Mouse (Mus musculus) frontal cortex, postnatal 10 days (tissue): ENCODE measurements around the gene Sall1.

ENCODE experiments used
- DNase-seq, 2 experiments: peaks; one replicate each; pipeline ENCODE4 v3.0.0; 2022; ENCODE audit warnings: low spot score in 2 of 2, mixed read lengths in 1 of 2

Sall1 gene

GRCm38 (mm10) chr8:89043940-89044339, at the start of gene Sall1:
Gene Sall1, minus strand, starts transcription at chr8:89044162.
- no peak for DNase-seq

GRCm38 (mm10) chr8:89089916-89090315, 46.0 kb upstream of the Sall1 start:
- no peak for DNase-seq

GRCm38 (mm10) chr8:89079147-89079546, 35.2 kb upstream of the Sall1 start:
- DNase-seq = no peak

- DNase-seq = peak in 1 of 2 experiments; percentile 11
Observed at GRCm38 (mm10) chr8:89072968-89073382, 29.0 kb upstream of the Sall1 start.

GRCm38 (mm10) chr8:89067499-89067898, 23.5 kb upstream of the Sall1 start:
- DNase-seq = no peak

GRCm38 (mm10) chr8:89064042-89064441, 20.1 kb upstream of the Sall1 start:
- no peak for DNase-seq

- no peak for DNase-seq
Observed at GRCm38 (mm10) chr8:89063366-89064040, 19.5 kb upstream of the Sall1 start.

GRCm38 (mm10) chr8:89060717-89061116, 16.8 kb upstream of the Sall1 start:
- no peak for DNase-seq

- no peak for DNase-seq
Observed at GRCm38 (mm10) chr8:89059507-89059906, 15.5 kb upstream of the Sall1 start.

- DNase-seq = no peak
Observed at GRCm38 (mm10) chr8:89052880-89053279, 8.9 kb upstream of the Sall1 start.

- DNase-seq = no peak
Observed at GRCm38 (mm10) chr8:89046639-89047348, 2.8 kb upstream of the Sall1 start.

GRCm38 (mm10) chr8:89046226-89046625, 2.3 kb upstream of the Sall1 start:
- DNase-seq = peak in 1 of 2 experiments; percentile 50

GRCm38 (mm10) chr8:89045726-89046125, 1.8 kb upstream of the Sall1 start:
- no peak for DNase-seq

GRCm38 (mm10) chr8:89045218-89045601, 1.2 kb upstream of the Sall1 start:
- DNase-seq = no peak

GRCm38 (mm10) chr8:89044511-89045217, 702 bp upstream of the Sall1 start:
- DNase-seq = no peak

- peak; percentile 56 to 75 for DNase-seq
Observed at GRCm38 (mm10) chr8:89043371-89043841, 556 bp downstream of the Sall1 start.

GRCm38 (mm10) chr8:89042560-89043370, 1.2 kb downstream of the Sall1 start:
- DNase-seq = peak; percentile 86 to 87

GRCm38 (mm10) chr8:89042118-89042460, 1.9 kb downstream of the Sall1 start:
- no peak for DNase-seq

- DNase-seq = no peak
Observed at GRCm38 (mm10) chr8:89041421-89042117, 2.4 kb downstream of the Sall1 start.

- no peak for DNase-seq
Observed at GRCm38 (mm10) chr8:89040751-89041420, 3.1 kb downstream of the Sall1 start.

- no peak for DNase-seq
Observed at GRCm38 (mm10) chr8:89039890-89040289, 4.1 kb downstream of the Sall1 start.
